Mouse (Mus musculus) kidney, embryonic 16.5 days (tissue): ENCODE measurements at regions not wholly inside any gene's neighbourhood (a gene's known extent, or its start where the extent isn't known, plus 50 kb on each side); places are given as distances from the start of the nearest gene placed in this dataset.
A peak's percentile ranks its signal among the peaks of the same experiment; 100 is the strongest.

Source experiments
- ATAC-seq: fragments of 200-750 bp; cut with Nextera tagmentation; 2 replicates; pipeline ENCODE4 v1.8.0; 2017; ENCODE audit warnings: moderate TSS enrichment; ENCODE audit not compliant: low FRiP score, low TSS enrichment
- H3K27ac ChIP-seq: fragments of 300-500 bp; sonication (generic); 2 replicates; pipeline ENCODE4 v1.5.1; 2014; ENCODE audit warnings: low read length
- H3K27me3 ChIP-seq: fragments of 300-500 bp; sonication (generic); 2 replicates; pipeline ENCODE4 v1.6.1; 2014; ENCODE audit warnings: low read length, control low read depth, mixed read lengths; ENCODE audit not compliant: insufficient read depth
- H3K36me3 ChIP-seq: fragments of 300-500 bp; sonication (generic); 2 replicates; pipeline ENCODE4 v1.6.1; 2014; ENCODE audit warnings: low read length, control low read depth, mixed read lengths; ENCODE audit not compliant: insufficient read depth
- H3K4me1 ChIP-seq: fragments of 300-500 bp; sonication (generic); 2 replicates; pipeline ENCODE4 v1.6.1; 2014; ENCODE audit warnings: low read length, control low read depth, mixed read lengths; ENCODE audit not compliant: insufficient read depth
- H3K4me2 ChIP-seq: fragments of 300-500 bp; sonication (generic); replicated peaks from 2 replicates; pipeline ENCODE4 v1.6.1; 2014; ENCODE audit warnings: low read depth, low read length
- H3K4me3 ChIP-seq: fragments of 300-500 bp; sonication (generic); 2 replicates; pipeline ENCODE4 v1.5.1; 2014; ENCODE audit warnings: mild to moderate bottlenecking, low read length
- H3K9ac ChIP-seq: fragments of 300-500 bp; sonication (generic); replicated peaks from 2 replicates; pipeline ENCODE4 v1.6.1; 2014; ENCODE audit warnings: low read length
- H3K9me3 ChIP-seq: fragments of 300-500 bp; sonication (generic); 2 replicates; pipeline ENCODE4 v1.6.1; 2016; ENCODE audit warnings: low read length, control low read depth
- WGBS: fragments of 180-500 bp; shearing (Covaris S2); extraction: QIAGEN DNeasy Blood & Tissue Kit; methylation state at CpG from one replicate; pipeline ENCODE4 v1.1.7; 2014; 5-methylcytosine and 5-hydroxymethylcytosine counted together

GRCm38 (mm10) chr3:118435248-118435647 is 126.7 kb upstream of the Dpyd start:
- peaks cover 63% of the 10 kb centered on the region for H3K27me3 ChIP-seq
- peaks cover 19% of the 10 kb centered on the region for H3K4me1 ChIP-seq
- H3K9ac ChIP-seq: no peak overlapping the region
- H3K36me3 ChIP-seq: no peaks in the 10 kb centered on the region
- no peak for ATAC-seq
- peak overlapping the region; percentile 48 for H3K4me3 ChIP-seq
- WGBS: 11% methylated on average over 9 of the region's 9 CpGs
- no peaks in the 10 kb centered on the region for H3K9me3 ChIP-seq
- peak overlapping the region; percentile 78 for H3K4me2 ChIP-seq
- no peak overlapping the region for H3K27ac ChIP-seq

- H3K9me3 ChIP-seq: no peaks in the 10 kb centered on the region
- no peak overlapping the region for H3K4me3 ChIP-seq
- H3K36me3 ChIP-seq: no peaks in the 10 kb centered on the region
- H3K9ac ChIP-seq: no peak overlapping the region
- no peaks in the 10 kb centered on the region for H3K4me1 ChIP-seq
- no peak for ATAC-seq
- no peaks in the 10 kb centered on the region for H3K27me3 ChIP-seq
- WGBS: 47% methylated on average over 8 of the region's 8 CpGs
- no peak overlapping the region for H3K4me2 ChIP-seq
- H3K27ac ChIP-seq: no peak overlapping the region
Measured at GRCm38 (mm10) chr3:118443742-118444332, 118.1 kb upstream of the Dpyd start.

GRCm38 (mm10) chr3:118445360-118445759 is 116.6 kb upstream of the Dpyd start:
- WGBS: 67% methylated on average over 4 of the region's 4 CpGs
- Histone ChIP-seq H3K9me3 (no peaks in the 10 kb centered on the region), H3K27ac (no peak overlapping the region), H3K4me2 (no peak overlapping the region), H3K27me3 (no peaks in the 10 kb centered on the region), H3K9ac (no peak overlapping the region), H3K4me3 (no peak overlapping the region), H3K36me3 (no peaks in the 10 kb centered on the region), H3K4me1 (no peaks in the 10 kb centered on the region)
- ATAC-seq: no peak

GRCm38 (mm10) chr3:118459636-118460035 is 102.3 kb upstream of the Dpyd start:
- H3K27me3 ChIP-seq: no peaks in the 10 kb centered on the region
- no peak for ATAC-seq

GRCm38 (mm10) chr3:118465611-118466010 is 96.3 kb upstream of the Dpyd start:
- ATAC-seq: no peak
- no peak overlapping the region for H3K4me2 ChIP-seq
- 92% methylated on average over 2 of the region's 2 CpGs for WGBS
- H3K4me3 ChIP-seq: no peak overlapping the region
- no peak overlapping the region for H3K27ac ChIP-seq
- no peak overlapping the region for H3K9ac ChIP-seq
- H3K27me3 ChIP-seq: no peaks in the 10 kb centered on the region
- no peaks in the 10 kb centered on the region for H3K9me3 ChIP-seq
- no peaks in the 10 kb centered on the region for H3K36me3 ChIP-seq
- no peaks in the 10 kb centered on the region for H3K4me1 ChIP-seq

More at GRCm38 (mm10) chr3:118459636-118460035, 102.3 kb upstream of the Dpyd start:
- Histone ChIP-seq H3K9me3 (no peaks in the 10 kb centered on the region), H3K4me2 (no peak overlapping the region), H3K36me3 (no peaks in the 10 kb centered on the region), H3K9ac (no peak overlapping the region), H3K27ac (no peak overlapping the region), H3K4me1 (no peaks in the 10 kb centered on the region), H3K4me3 (no peak overlapping the region)
- 70% methylated on average over 2 of the region's 2 CpGs for WGBS

- no peak overlapping the region for H3K4me2 ChIP-seq
- 39% methylated on average over 10 of the region's 10 CpGs for WGBS
- no peaks in the 10 kb centered on the region for H3K27me3 ChIP-seq
- no peak overlapping the region for H3K9ac ChIP-seq
- no peaks in the 10 kb centered on the region for H3K9me3 ChIP-seq
- H3K36me3 ChIP-seq: no peaks in the 10 kb centered on the region
- ATAC-seq: no peak
- no peak overlapping the region for H3K27ac ChIP-seq
- H3K4me1 ChIP-seq: no peaks in the 10 kb centered on the region
- H3K4me3 ChIP-seq: no peak overlapping the region
Measured at GRCm38 (mm10) chr3:118472215-118472799, 89.6 kb upstream of the Dpyd start.

GRCm38 (mm10) chr3:118478065-118478464 is 83.9 kb upstream of the Dpyd start:
- Histone ChIP-seq H3K9ac (no peak overlapping the region), H3K9me3 (no peaks in the 10 kb centered on the region), H3K4me3 (no peak overlapping the region), H3K27me3 (no peaks in the 10 kb centered on the region), H3K27ac (no peak overlapping the region), H3K4me2 (no peak overlapping the region), H3K4me1 (no peaks in the 10 kb centered on the region), H3K36me3 (no peaks in the 10 kb centered on the region)
- no peak for ATAC-seq
- WGBS: 84% methylated on average over 8 of the region's 8 CpGs

GRCm38 (mm10) chr3:118480515-118481248 is 81.2 kb upstream of the Dpyd start:
- Histone ChIP-seq H3K4me1 (no peaks in the 10 kb centered on the region), H3K9ac (no peak overlapping the region), H3K27me3 (no peaks in the 10 kb centered on the region), H3K9me3 (no peaks in the 10 kb centered on the region), H3K4me2 (no peak overlapping the region), H3K27ac (no peak overlapping the region), H3K4me3 (no peak overlapping the region), H3K36me3 (no peaks in the 10 kb centered on the region)
- WGBS: 72% methylated on average over 8 of the region's 8 CpGs
- no peak for ATAC-seq

GRCm38 (mm10) chr3:118485966-118486365 is 76.0 kb upstream of the Dpyd start:
- no peaks in the 10 kb centered on the region for H3K36me3 ChIP-seq
- ATAC-seq: no peak
- H3K4me2 ChIP-seq: no peak overlapping the region
- 63% methylated on average over 2 of the region's 2 CpGs for WGBS
- H3K27me3 ChIP-seq: no peaks in the 10 kb centered on the region
- no peaks in the 10 kb centered on the region for H3K4me1 ChIP-seq
- no peak overlapping the region for H3K4me3 ChIP-seq
- H3K9ac ChIP-seq: no peak overlapping the region
- no peak overlapping the region for H3K27ac ChIP-seq
- H3K9me3 ChIP-seq: no peaks in the 10 kb centered on the region

- Histone ChIP-seq H3K27ac (no peak overlapping the region), H3K4me2 (no peak overlapping the region), H3K4me3 (no peak overlapping the region), H3K4me1 (no peaks in the 10 kb centered on the region), H3K27me3 (no peaks in the 10 kb centered on the region), H3K9ac (no peak overlapping the region), H3K9me3 (no peaks in the 10 kb centered on the region), H3K36me3 (no peaks in the 10 kb centered on the region)
- WGBS: 58% methylated on average over 8 of the region's 8 CpGs
- ATAC-seq: no peak
Measured at GRCm38 (mm10) chr3:118487408-118487807, 74.5 kb upstream of the Dpyd start.
